In genomic region chr9:121443696-121444366, GRCm38 (mm10) we compare ENCODE assay signal across 9 mouse cellular contexts. TPM values are rescaled to one million over a fixed set of nuclear protein-coding genes. Genes with fewer than 3 reads are reported as not detected.
DNase-seq lines count a peak whose midpoint lies in the region; ATAC-seq lines count a peak whose summit lies in the region.
"Had no signal": no experiment of that assay in that cellular context is flagged by ENCODE, and none has a peak within 500 bp of the region (broad histone marks: within the 10 kb centered on the region; RNA-seq: fewer than 3 reads in every experiment).

No protein-coding gene starts in this region.

- H3K27me3 ChIP-seq in heart, embryonic 12.5 days (replicated peaks): no peaks in the 10 kb centered on the region
- H3K27me3 ChIP-seq in hindbrain, embryonic 12.5 days: no peaks in the 10 kb centered on the region
- H3K27me3 ChIP-seq in midbrain, embryonic 14.5 days (ENCODE audit: control insufficient read depth, insufficient read depth, low read length): no peaks in the 10 kb centered on the region

- peaks cover 71% of the 10 kb centered on the region for H3K36me3 ChIP-seq in heart, embryonic 12.5 days
- peaks cover 60% of the 10 kb centered on the region for H3K36me3 ChIP-seq in hindbrain, embryonic 12.5 days
- peaks cover 72% of the 10 kb centered on the region for H3K36me3 ChIP-seq in midbrain, embryonic 14.5 days (ENCODE audit: control insufficient read depth, insufficient read depth, low read length)

- 0 out of 2 replicates have a peak, but pooled peaks cover 3% of the 10 kb centered on the region for H3K4me1 ChIP-seq in heart, embryonic 12.5 days (replicated peaks)
- no peaks in the 10 kb centered on the region for H3K4me1 ChIP-seq in hindbrain, embryonic 12.5 days
- no peaks in the 10 kb centered on the region for H3K4me1 ChIP-seq in midbrain, embryonic 14.5 days (ENCODE audit: control insufficient read depth, insufficient read depth, low read length)

- no peaks in the 10 kb centered on the region for H3K9me3 ChIP-seq in heart, embryonic 12.5 days (replicated peaks)
- H3K9me3 ChIP-seq in hindbrain, embryonic 12.5 days (replicated peaks): no peaks in the 10 kb centered on the region
- H3K9me3 ChIP-seq in midbrain, embryonic 14.5 days (ENCODE audit: control insufficient read depth, low read length): no peaks in the 10 kb centered on the region

- no peak overlapping the region for H3K4me3 ChIP-seq in heart, embryonic 12.5 days
- H3K4me3 ChIP-seq in hindbrain, embryonic 12.5 days: no peak overlapping the region
- no peak overlapping the region for H3K4me3 ChIP-seq in midbrain, embryonic 14.5 days (replicated peaks; ENCODE audit: low read depth, low read length)

- DNase-seq in heart, postnatal 4 days: peak; percentile 26
- DNase-seq in brain, adult 2 months (ENCODE audit: low read depth, low spot score): peak; percentile 50
- DNase-seq in midbrain, embryonic 14.5 days: peak; percentile 17
- no peak for DNase-seq in frontal cortex, postnatal 36 days (ENCODE audit: low spot score in 2 of 2)
- DNase-seq in right cerebral cortex, postnatal 4 days: no peak

- 69% methylated on average over 31 of the region's 31 CpGs for WGBS in heart, embryonic 12.5 days
- WGBS in hindbrain, embryonic 12.5 days: 69% methylated on average over 31 of the region's 31 CpGs
- WGBS in midbrain, embryonic 14.5 days: 64% methylated on average over 31 of the region's 31 CpGs

- H3K9ac ChIP-seq in heart, embryonic 12.5 days: no peak overlapping the region
- H3K9ac ChIP-seq in hindbrain, embryonic 12.5 days: no peak overlapping the region
- H3K9ac ChIP-seq in midbrain, embryonic 14.5 days (replicated peaks; ENCODE audit: low read length): no peak overlapping the region

- ATAC-seq in heart, embryonic 12.5 days (ENCODE audit: insufficient number of reproducible peaks, low FRiP score): no peak
- no peak for ATAC-seq in hindbrain, embryonic 12.5 days (ENCODE audit: low FRiP score)
- no peak; the same call in 1 of the 2 replicates for ATAC-seq in midbrain, embryonic 14.5 days (ENCODE audit: low FRiP score, low TSS enrichment)
- no peak for ATAC-seq in CD4-positive, CD25-positive, alpha-beta regulatory T cell, adult 4 months

- no peak overlapping the region for H3K27ac ChIP-seq in heart, embryonic 12.5 days (ENCODE audit: poor library complexity, severe bottlenecking)
- H3K27ac ChIP-seq in hindbrain, embryonic 12.5 days: 0 out of 2 replicates have a peak overlapping the region, but pooled peaks have one; percentile 30
- H3K27ac ChIP-seq in midbrain, embryonic 14.5 days (replicated peaks; ENCODE audit: low read depth, low read length): 0 out of 2 replicates have a peak overlapping the region, but pooled peaks have one; percentile 26

- H3K4me2 ChIP-seq in heart, embryonic 12.5 days: no peak overlapping the region
- no peak overlapping the region for H3K4me2 ChIP-seq in hindbrain, embryonic 12.5 days (replicated peaks)
- H3K4me2 ChIP-seq in midbrain, embryonic 14.5 days (ENCODE audit: low read length): no peak overlapping the region

RNA-seq across cellular contexts. Expression of gene Cck, which starts 51.7 kb away (rescaled TPM):
- total RNA-seq in heart, postnatal 4 days (2021): under 1 TPM in 1 of 2 experiments, not detected in 1; 0.64 TPM
- 0.58 and 1.1 TPM in 2 replicates for polyA plus RNA-seq in heart, embryonic 12.5 days (2016; fragmentation: Nextera tagmentation; extraction: Ambion mirVana)
- 0.88 and 1.2 TPM in 2 replicates for polyA plus RNA-seq in hindbrain, embryonic 12.5 days (2016; fragmentation: Nextera tagmentation; extraction: Ambion mirVana)
- 29.1 and 37.5 TPM in 2 replicates for polyA plus RNA-seq in midbrain, embryonic 14.5 days (2014; fragmentation: Nextera tagmentation; extraction: Ambion mirVana)
- polyA plus RNA-seq in CD4-positive, CD25-positive, alpha-beta regulatory T cell, adult 4 months (2017; shearing (Covaris generic)): not detected
- total RNA-seq: liver, adult 2 months had no signal
- polyA plus RNA-seq: liver, adult 2 months had no signal

Comparison
In these comparisons a context has a peak if more than half of its experiments do, and no peak if none do; other contexts are left out.
1. DNase-seq: peak in heart, postnatal 4 days (single experiment), brain, adult 2 months (single experiment) and midbrain, embryonic 14.5 days (single experiment); none in frontal cortex, postnatal 36 days (0 of 2) and right cerebral cortex, postnatal 4 days (single experiment).
2. RNA of gene Cck, which starts 51.7 kb away (polyA plus RNA-seq): 29.1 to 37.5 TPM in midbrain, embryonic 14.5 days; 0.58 to 1.1 TPM in heart, embryonic 12.5 days, 0.88 to 1.2 TPM in hindbrain, embryonic 12.5 days and not detected in CD4-positive, CD25-positive, alpha-beta regulatory T cell, adult 4 months; every median in the first group is over 10 times any median in the second.